Mouse (Mus musculus) midbrain, embryonic 15.5 days (tissue): ENCODE measurements around the gene Ccm2l. TPM values are rescaled to one million over a fixed set of nuclear protein-coding genes. Genes with fewer than 3 reads are reported as not detected.

Experiments used
- ATAC-seq: fragments of 200-750 bp; cut with Nextera tagmentation; replicated peaks from 2 replicates; pipeline ENCODE4 v1.8.0; 2017; ENCODE audit warnings: moderate TSS enrichment
- H3K27ac ChIP-seq: fragments of 300-500 bp; sonication (generic); 2 replicates; pipeline ENCODE4 v1.5.1; 2015; ENCODE audit warnings: mild to moderate bottlenecking, inconsistent platforms
- H3K27me3 ChIP-seq: fragments of 300-500 bp; sonication (generic); replicated peaks from 2 replicates; pipeline ENCODE4 v1.6.1; 2015; ENCODE audit warnings: inconsistent platforms
- H3K36me3 ChIP-seq: fragments of 300-500 bp; sonication (generic); replicated peaks from 2 replicates; pipeline ENCODE4 v1.6.1; 2015; ENCODE audit warnings: inconsistent platforms
- H3K4me1 ChIP-seq: fragments of 300-500 bp; sonication (generic); 2 replicates; pipeline ENCODE4 v1.6.1; 2015; ENCODE audit warnings: inconsistent platforms
- H3K4me2 ChIP-seq: fragments of 300-500 bp; sonication (generic); 2 replicates; pipeline ENCODE4 v1.6.1; 2015; ENCODE audit warnings: inconsistent platforms, mild to moderate bottlenecking, moderate library complexity
- H3K4me3 ChIP-seq: fragments of 300-500 bp; sonication (generic); 2 replicates; pipeline ENCODE4 v1.5.1; 2015; ENCODE audit warnings: mild to moderate bottlenecking, inconsistent platforms
- H3K9ac ChIP-seq: fragments of 300-500 bp; sonication (generic); 2 replicates; pipeline ENCODE4 v1.6.1; 2015; ENCODE audit warnings: mild to moderate bottlenecking, inconsistent platforms
- H3K9me3 ChIP-seq: fragments of 300-500 bp; sonication (generic); 2 replicates; pipeline ENCODE4 v1.6.1; 2016; ENCODE audit warnings: inconsistent platforms
- WGBS: fragments of 180-500 bp; shearing (Covaris S2); methylation state at CpG from one replicate; pipeline ENCODE4 v1.1.7; 2015; ENCODE audit warnings: mixed read lengths; 5-methylcytosine and 5-hydroxymethylcytosine counted together
- polyA plus RNA-seq: library from polyadenylated mRNA; unstranded; fragments of >200 nt; fragmentation: Nextera tagmentation; extraction: Ambion mirVana; gene quantifications from 2 replicates; pipeline ENCODE4 v1.2.1, GENCODE M21; 2015

Gene Ccm2l
- 1.7 and 2.7 TPM in 2 replicates for polyA plus RNA-seq

DNA sequence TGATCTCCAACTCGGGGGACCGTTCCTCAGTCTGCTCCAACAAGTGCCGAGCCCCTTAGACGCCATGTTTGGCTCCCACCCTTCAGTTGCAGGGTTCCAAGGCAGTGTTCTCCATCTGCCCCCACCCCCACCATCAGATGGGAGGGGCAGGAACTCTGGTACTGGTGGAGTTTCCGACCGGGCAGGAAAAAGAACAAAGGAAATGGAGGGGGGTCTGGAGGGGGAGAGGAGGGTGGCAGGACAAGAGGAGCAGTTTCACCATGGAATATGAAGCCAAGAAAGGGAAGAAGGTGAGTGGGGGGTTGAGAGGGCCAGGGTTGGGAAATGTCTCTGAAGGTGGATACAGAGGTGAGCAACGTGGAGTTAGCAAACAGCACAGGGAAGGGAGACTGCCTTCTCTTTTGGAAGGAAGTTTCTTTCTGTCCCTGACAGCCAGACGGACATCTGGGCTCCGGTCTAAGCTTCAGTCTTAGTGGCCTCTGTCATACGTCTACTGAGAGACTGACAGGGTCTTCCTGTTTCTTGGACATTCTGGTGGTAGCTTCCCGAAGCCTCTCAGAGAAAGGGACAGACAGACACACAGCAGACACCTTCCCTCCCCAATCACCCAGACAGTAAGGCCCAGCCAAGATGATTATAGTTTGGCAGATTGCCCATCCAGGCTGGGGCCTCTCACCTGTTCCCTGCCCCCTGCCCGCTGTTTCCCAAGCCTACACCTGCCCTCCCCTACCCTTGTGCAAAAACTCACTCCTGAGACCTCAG, at the start of gene Ccm2l:
Gene Ccm2l, plus strand, starts transcription at position 209 of the 762 bp plus-strand sequence.
- no peak within 1 kb of the TSS for H3K9ac ChIP-seq
- H3K4me2 ChIP-seq, result no peak within 1 kb of the TSS
- ATAC-seq, result no peak
- H3K4me1 ChIP-seq, result no peaks in the 10 kb centered on the region; the same call in 1 of the 2 replicates
- 59% methylated on average over 12 of the region's 12 CpGs for WGBS
- no peak within 1 kb of the TSS for H3K4me3 ChIP-seq
- no peak within 1 kb of the TSS for H3K27ac ChIP-seq
- H3K9me3 ChIP-seq, result no peaks in the 10 kb centered on the region
- H3K36me3 ChIP-seq, result no peaks in the 10 kb centered on the region
- H3K27me3 ChIP-seq, result peaks cover 18% of the 10 kb centered on the region

DNA sequence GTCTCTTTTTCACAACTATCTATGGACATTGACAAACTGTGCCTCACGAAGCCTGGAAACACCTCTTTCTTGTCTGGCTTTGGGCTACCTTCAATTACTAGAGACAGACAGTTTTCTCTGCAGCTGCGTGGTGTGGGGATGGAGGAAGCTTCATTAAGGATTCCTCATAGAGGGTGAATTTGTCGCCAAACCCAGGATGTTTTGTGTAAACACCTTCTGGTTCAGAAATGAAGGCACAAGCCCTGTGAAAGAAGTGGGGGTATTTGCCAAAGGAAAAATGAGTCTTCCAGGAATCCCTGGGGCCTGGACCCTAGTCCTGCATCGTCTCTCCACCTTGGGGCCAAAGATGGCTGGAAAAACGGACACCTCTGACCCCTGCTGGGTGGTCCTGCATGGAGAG, 49.0 kb upstream of the Ccm2l start:
- peaks cover 4% of the 10 kb centered on the region; the same call in 1 of the 2 replicates for H3K36me3 ChIP-seq
- H3K27me3 ChIP-seq, result 0 out of 2 replicates have a peak, but pooled peaks cover 5% of the 10 kb centered on the region
- H3K27ac ChIP-seq, result no peak overlapping the region
- no peak overlapping the region for H3K4me2 ChIP-seq
- H3K4me1 ChIP-seq, result peaks cover 10% of the 10 kb centered on the region
- no peak overlapping the region for H3K4me3 ChIP-seq
- WGBS, result 45% methylated on average over 5 of the region's 5 CpGs
- no peak for ATAC-seq
- no peaks in the 10 kb centered on the region for H3K9me3 ChIP-seq
- no peak overlapping the region for H3K9ac ChIP-seq

DNA sequence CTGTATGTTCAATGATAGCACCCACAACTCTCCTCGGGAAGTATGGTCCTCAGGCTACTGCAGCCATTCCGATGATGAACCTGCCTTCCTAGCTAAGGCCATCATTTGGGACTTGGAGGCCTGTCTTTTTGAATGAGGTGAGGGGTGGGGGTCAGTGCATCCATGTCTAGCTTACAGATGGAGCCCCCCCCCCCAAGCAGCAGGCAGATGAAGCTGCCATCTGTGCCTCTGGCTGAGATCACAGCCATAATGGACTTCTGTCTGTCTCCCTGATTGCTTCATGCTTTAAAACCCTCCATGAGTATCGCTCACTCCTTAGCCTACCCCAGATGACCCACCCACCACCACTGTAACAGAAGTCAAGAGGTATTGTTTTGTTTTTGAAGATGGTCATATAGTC, 46.4 kb upstream of the Ccm2l start:
- H3K27me3 ChIP-seq, result 0 out of 2 replicates have a peak, but pooled peaks cover 5% of the 10 kb centered on the region
- H3K4me2 ChIP-seq, result no peak overlapping the region
- no peaks in the 10 kb centered on the region for H3K9me3 ChIP-seq
- H3K9ac ChIP-seq, result no peak overlapping the region
- H3K36me3 ChIP-seq, result no peaks in the 10 kb centered on the region
- no peak overlapping the region for H3K27ac ChIP-seq
- no peak overlapping the region for H3K4me3 ChIP-seq
- WGBS, result 83% methylated on average over 3 of the region's 3 CpGs
- H3K4me1 ChIP-seq, result peaks cover 3% of the 10 kb centered on the region
- ATAC-seq, result no peak

DNA sequence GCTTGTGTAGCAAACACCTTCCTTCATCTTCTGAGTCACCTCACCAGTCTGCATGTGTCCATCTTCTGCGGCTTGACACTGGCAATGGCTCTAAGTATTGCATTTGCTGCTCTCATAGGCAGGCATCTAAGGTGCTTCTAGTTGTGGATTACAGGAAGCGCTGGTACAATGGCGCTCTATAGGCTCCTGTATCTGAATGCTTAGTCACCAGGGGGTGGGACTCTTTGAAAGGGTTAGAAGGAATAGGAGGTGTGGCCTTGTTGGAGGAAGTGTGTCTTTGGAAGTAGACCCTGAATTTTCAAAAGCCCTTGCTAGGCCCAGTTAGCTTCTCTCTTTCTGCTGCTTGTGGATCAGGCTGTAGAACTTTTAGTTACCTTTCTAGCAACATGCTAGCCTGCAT, 44.6 kb upstream of the Ccm2l start:
- ATAC-seq, result no peak
- WGBS, result 71% methylated on average over 3 of the region's 3 CpGs
- no peak overlapping the region for H3K27ac ChIP-seq
- no peaks in the 10 kb centered on the region for H3K9me3 ChIP-seq
- H3K36me3 ChIP-seq, result no peaks in the 10 kb centered on the region
- no peak overlapping the region for H3K4me2 ChIP-seq
- no peak overlapping the region for H3K9ac ChIP-seq
- no peaks in the 10 kb centered on the region for H3K4me1 ChIP-seq
- peaks cover 5% of the 10 kb centered on the region; the same call in 1 of the 2 replicates for H3K27me3 ChIP-seq
- no peak overlapping the region for H3K4me3 ChIP-seq

DNA sequence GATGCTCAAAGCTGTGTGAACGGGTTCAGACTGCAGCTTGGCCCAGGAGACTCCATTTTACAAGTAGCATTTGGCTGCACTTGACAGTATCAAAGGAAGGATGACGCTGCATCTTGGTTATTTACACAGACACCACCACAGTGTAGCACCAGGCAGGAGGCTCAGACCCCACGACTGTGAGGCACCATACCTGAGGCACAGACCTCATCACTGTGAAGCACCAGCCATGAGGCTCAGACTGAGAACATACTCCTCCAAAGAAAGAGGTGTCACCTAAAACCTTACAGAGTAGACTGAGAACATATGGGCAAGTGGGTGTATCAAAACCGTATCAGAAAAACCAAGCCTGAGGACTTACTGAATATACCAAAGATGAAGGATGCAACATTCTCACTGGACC, 42.9 kb upstream of the Ccm2l start:
- WGBS, result 53% methylated on average over 4 of the region's 4 CpGs

DNA sequence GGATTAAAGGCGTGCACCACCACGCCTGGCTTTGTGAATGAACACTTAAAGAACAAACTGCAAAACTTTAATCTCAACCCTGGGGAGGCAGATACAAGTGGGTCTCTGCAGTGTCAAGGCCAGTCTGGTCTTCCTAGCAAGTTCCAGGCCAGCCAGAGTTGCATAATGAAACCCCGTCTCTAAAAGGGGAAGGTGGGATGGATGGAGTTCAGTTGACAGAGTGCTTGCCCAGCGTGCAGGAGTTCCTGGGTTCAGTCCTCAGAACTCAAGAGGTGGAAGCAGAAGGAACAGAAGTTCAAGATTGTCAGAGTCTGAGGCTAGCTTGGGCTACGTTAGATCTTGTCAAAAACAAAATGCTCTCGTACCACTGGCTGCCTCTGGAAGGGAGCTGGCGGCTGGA, 39.7 kb upstream of the Ccm2l start:
- Histone ChIP-seq H3K27me3 (no peaks in the 10 kb centered on the region; the same call in 1 of the 2 replicates), H3K4me2 (no peak overlapping the region), H3K4me3 (no peak overlapping the region), H3K9ac (no peak overlapping the region), H3K27ac (no peak overlapping the region), H3K9me3 (no peaks in the 10 kb centered on the region), H3K36me3 (no peaks in the 10 kb centered on the region), H3K4me1 (peaks cover 3% of the 10 kb centered on the region)
- WGBS, result 82% methylated on average over 7 of the region's 7 CpGs
- no peak for ATAC-seq

More for the DNA sequence above, 42.9 kb upstream of the Ccm2l start:
- Histone ChIP-seq H3K4me3 (no peak overlapping the region), H3K9ac (no peak overlapping the region), H3K4me2 (no peak overlapping the region), H3K36me3 (no peaks in the 10 kb centered on the region), H3K4me1 (no peaks in the 10 kb centered on the region), H3K9me3 (no peaks in the 10 kb centered on the region), H3K27ac (no peak overlapping the region), H3K27me3 (no peaks in the 10 kb centered on the region; the same call in 1 of the 2 replicates)
- ATAC-seq, result no peak

DNA sequence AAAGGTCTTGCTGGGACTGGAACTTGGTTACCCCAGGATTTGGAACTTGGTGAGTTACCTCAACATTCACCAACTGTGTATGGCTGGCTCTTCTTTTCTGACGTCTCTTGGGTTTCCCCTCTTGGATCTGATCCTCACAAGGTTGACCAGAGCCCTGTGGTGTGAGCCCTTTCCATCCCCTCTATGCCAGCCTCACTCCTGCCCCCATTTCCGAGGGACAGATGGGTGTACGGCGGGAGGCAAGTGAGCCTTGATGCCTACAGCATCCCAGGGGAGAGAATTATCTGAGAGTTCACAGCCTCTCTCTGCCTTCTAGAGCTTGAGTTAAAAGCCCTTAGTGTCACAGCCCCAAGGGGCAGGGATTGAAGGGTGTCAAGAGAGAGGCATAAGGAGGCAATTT, 38.3 kb upstream of the Ccm2l start:
- Histone ChIP-seq H3K9me3 (no peaks in the 10 kb centered on the region), H3K27ac (no peak overlapping the region), H3K4me1 (peaks cover 9% of the 10 kb centered on the region), H3K9ac (no peak overlapping the region), H3K27me3 (no peaks in the 10 kb centered on the region; the same call in 1 of the 2 replicates), H3K36me3 (no peaks in the 10 kb centered on the region), H3K4me3 (no peak overlapping the region), H3K4me2 (no peak overlapping the region)
- ATAC-seq, result no peak
- 58% methylated on average over 4 of the region's 4 CpGs for WGBS

DNA sequence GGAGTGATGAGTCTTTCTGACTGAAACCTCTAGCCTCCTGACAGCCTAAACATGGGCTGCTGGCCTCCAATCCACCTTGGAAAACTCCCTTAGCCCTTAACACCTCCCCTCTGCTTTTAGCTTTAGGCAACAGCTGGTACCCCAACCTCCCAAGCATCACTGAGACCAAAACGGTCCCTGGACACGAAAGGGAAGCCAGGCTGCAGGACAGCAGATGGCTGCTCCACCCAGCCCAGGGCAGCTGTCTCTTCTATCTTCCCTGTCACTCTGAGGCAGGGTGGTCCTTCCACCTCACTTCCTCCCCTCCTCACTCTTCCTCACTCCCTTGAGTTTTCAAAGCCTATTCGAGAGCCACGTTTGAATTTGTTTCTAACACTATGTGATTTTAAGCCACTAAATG, 35.3 kb upstream of the Ccm2l start:
- WGBS, result 19% methylated on average over 4 of the region's 4 CpGs
- no peak overlapping the region for H3K4me2 ChIP-seq
- peak overlapping the region; percentile 90; the same call in 1 of the 2 replicates for H3K27ac ChIP-seq
- ATAC-seq, result no peak
- H3K9ac ChIP-seq, result no peak overlapping the region
- peaks cover 38% of the 10 kb centered on the region for H3K4me1 ChIP-seq
- no peak overlapping the region; the same call in 1 of the 2 replicates for H3K4me3 ChIP-seq
- no peaks in the 10 kb centered on the region for H3K9me3 ChIP-seq
- H3K36me3 ChIP-seq, result no peaks in the 10 kb centered on the region
- no peaks in the 10 kb centered on the region; the same call in 1 of the 2 replicates for H3K27me3 ChIP-seq

DNA sequence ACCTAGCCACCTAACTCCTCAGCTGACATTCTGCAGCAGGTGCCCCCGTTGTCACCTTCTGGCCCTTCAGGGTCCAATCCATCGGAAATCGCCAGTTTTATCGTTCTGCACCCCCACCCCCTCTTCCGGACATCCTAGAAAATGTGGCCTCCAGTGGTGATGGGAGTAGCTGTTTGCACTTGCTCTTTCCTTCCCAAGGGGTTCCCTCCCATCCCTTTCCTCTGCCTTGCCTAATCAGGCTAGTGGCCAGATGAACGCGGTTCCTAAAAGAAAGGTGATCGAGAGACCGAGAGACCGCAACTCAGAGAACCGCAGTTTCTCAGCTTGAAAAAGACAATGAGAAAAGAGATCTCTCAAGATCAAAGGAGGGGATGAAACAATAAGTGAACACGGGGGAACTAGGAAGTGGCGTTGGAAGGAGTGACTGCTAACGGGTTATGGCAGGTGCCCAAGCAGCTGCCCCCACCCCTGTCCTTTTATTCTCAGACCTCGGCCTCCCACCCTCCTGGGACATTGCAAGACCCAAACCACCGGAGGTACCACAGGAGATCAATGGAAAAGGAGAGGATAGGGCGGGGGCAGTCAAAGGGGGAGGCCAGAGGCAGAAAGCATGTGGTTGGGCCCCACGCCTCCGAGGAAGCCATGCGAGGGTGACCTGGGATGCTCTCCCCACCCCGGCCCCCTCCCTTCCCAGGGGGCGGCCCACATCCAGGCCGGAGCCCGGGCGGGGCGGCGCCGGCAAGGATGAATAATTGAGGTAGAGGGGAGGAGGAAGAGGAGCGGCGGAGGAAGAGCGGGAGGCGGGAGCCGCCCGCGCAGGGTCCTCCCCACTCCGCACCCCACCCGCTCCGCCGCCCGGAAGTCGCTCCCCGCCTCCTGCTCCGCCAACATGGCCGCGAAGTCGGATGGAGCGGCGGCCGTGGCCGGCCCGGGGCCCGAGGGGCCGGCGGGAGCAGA, 34.4 kb upstream of the Ccm2l start, which contains the start of gene Xkr7:
Gene Xkr7, plus strand, starts transcription at position 727 of the 957 bp plus-strand sequence.
- ATAC-seq, result peak; percentile 91
- Histone ChIP-seq H3K4me3 (peak within 1 kb of the TSS; percentile 67), H3K27ac (peak within 1 kb of the TSS; percentile 90), H3K36me3 (no peaks in the 10 kb centered on the region), H3K4me2 (peak within 1 kb of the TSS; percentile 89), H3K27me3 (no peaks in the 10 kb centered on the region; the same call in 1 of the 2 replicates), H3K9ac (peak within 1 kb of the TSS; percentile 82), H3K4me1 (peaks cover 47% of the 10 kb centered on the region), H3K9me3 (no peaks in the 10 kb centered on the region)
- WGBS, result under 1% methylated on average over 44 of the region's 54 CpGs

DNA sequence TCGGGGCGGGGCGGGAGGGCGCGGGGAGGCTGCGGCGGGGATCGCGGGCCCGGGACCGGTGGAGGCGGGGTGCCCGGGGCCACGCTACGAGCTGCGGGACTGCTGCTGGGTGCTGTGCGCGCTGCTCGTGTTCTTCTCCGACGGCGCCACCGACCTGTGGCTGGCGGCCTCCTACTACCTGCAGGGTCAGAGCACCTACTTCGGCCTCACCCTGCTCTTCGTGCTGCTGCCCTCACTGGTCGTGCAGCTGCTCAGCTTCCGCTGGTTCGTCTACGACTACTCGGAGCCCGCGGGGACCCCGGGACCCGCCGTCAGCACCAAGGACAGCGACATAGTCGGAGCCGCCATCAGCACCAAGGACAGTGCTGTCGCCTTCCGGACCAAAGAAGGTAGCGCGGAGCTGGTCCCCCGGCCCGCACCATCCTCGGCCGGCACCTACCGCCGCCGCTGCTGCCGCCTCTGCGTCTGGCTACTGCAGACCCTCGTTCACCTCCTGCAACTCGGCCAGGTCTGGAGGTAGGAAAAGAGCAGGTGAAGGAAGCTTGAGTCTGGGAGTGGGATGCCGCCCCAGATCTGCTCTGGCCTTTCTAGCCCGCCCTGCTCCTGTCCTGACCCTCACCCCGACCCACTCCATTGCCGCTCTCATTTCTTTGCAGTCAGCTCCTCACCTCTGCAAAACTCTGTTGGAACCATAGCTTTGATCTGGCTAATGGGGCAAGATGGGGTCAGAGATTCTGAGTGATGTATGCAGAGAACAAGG, 33.5 kb upstream of the Ccm2l start:
- Histone ChIP-seq H3K27ac (peak overlapping the region; percentile 90), H3K4me3 (peak overlapping the region; percentile 67), H3K9ac (peak overlapping the region; percentile 82), H3K4me1 (peaks cover 50% of the 10 kb centered on the region), H3K27me3 (no peaks in the 10 kb centered on the region; the same call in 1 of the 2 replicates), H3K36me3 (no peaks in the 10 kb centered on the region), H3K9me3 (no peaks in the 10 kb centered on the region), H3K4me2 (peak overlapping the region; percentile 89)
- peak; percentile 80 for ATAC-seq
- WGBS, result 1% methylated on average over 52 of the region's 58 CpGs

DNA sequence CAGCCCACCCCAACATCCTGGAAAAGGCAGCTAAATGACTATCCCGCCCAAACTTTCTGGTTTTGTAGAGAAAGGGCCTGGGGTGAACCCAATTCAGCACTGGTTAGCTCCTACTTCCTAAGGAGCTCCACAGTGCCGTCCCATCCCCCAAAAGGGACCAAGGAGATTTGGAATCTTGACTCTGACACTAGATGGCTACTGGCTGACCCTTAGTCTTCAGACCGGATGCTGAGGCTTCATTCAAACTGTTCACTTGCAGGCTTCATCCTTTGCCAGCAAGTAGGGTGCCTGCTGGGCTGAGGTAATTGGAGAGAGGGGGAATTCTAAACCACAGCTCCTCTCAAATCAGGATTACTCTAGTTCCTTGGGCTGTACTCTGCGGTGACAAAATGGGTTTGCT, 32.8 kb upstream of the Ccm2l start:
- H3K9ac ChIP-seq, result peak overlapping the region; percentile 82
- no peaks in the 10 kb centered on the region; the same call in 1 of the 2 replicates for H3K27me3 ChIP-seq
- WGBS, result 10% methylated on average over 4 of the region's 4 CpGs
- H3K27ac ChIP-seq, result 0 out of 2 replicates have a peak overlapping the region, but pooled peaks have one; percentile 90
- no peaks in the 10 kb centered on the region for H3K36me3 ChIP-seq
- ATAC-seq, result no peak
- peaks cover 50% of the 10 kb centered on the region for H3K4me1 ChIP-seq
- H3K9me3 ChIP-seq, result no peaks in the 10 kb centered on the region
- H3K4me3 ChIP-seq, result peak overlapping the region; percentile 67
- peak overlapping the region; percentile 89 for H3K4me2 ChIP-seq
